Mouse (Mus musculus): ENCODE data around the gene Serpinb1c. TPM values are rescaled to one million over a fixed set of nuclear protein-coding genes. Genes with fewer than 3 reads are reported as not detected.

Gene Serpinb1c
- total RNA-seq, 2 experiments from 2014 or later, result not detected

Other genes with a start within 250 kb of the Serpinb1c start
- gene Mylk4, start 114.3 kb downstream of the Serpinb1c start, total RNA-seq (2015), result not detected in 2 replicates
- not detected in 2 replicates for gene Mylk4, start 114.3 kb downstream of the Serpinb1c start, total RNA-seq (2017)
- gene Wrnip1, start 96.2 kb downstream of the Serpinb1c start, total RNA-seq (2015), result 14.6 and 18.2 TPM in 2 replicates
- gene Wrnip1, start 96.2 kb downstream of the Serpinb1c start, total RNA-seq (2017), result 32.3 and 39.6 TPM in 2 replicates
- not detected in 2 replicates for gene D930007J09Rik, start 95.4 kb downstream of the Serpinb1c start, total RNA-seq (2015)
- not detected in 2 replicates for gene D930007J09Rik, start 95.4 kb downstream of the Serpinb1c start, total RNA-seq (2017)
- 432 and 510 TPM in 2 replicates for gene Serpinb1a, start 47.0 kb downstream of the Serpinb1c start, total RNA-seq (2015)
- 500 and 560 TPM in 2 replicates for gene Serpinb1a, start 47.0 kb downstream of the Serpinb1c start, total RNA-seq (2017)
- gene Serpinb6b, start 67.0 kb upstream of the Serpinb1c start, total RNA-seq (2015), result 2.7 and 5.7 TPM in 2 replicates
- gene Serpinb6b, start 67.0 kb upstream of the Serpinb1c start, total RNA-seq (2017), result 2.2 and 8.1 TPM in 2 replicates
- 3.9 and 4.0 TPM in 2 replicates for gene Serpinb9, start 105.0 kb upstream of the Serpinb1c start, total RNA-seq (2015)
- gene Serpinb9, start 105.0 kb upstream of the Serpinb1c start, total RNA-seq (2017), result 2.0 and 3.0 TPM in 2 replicates
- not detected in 2 replicates for gene Serpinb9b, start 129.2 kb upstream of the Serpinb1c start, total RNA-seq (2015)
- not detected in 2 replicates for gene Serpinb9b, start 129.2 kb upstream of the Serpinb1c start, total RNA-seq (2017)
- gene Serpinb1b, start 180.4 kb upstream of the Serpinb1c start, total RNA-seq (2015), result 0.37 TPM in 1 of 2 replicates, not detected in the other
- gene Serpinb1b, start 180.4 kb upstream of the Serpinb1c start, total RNA-seq (2017), result not detected in 2 replicates

Data from megakaryocyte progenitor cell, adult 5-6 weeks (primary cell).